Mouse (Mus musculus) C2C12 (cell line): ENCODE data around the gene Sirt7. TPM values are rescaled to one million over a fixed set of nuclear protein-coding genes. Genes with fewer than 3 reads are reported as not detected.
A peak's percentile ranks its signal among the peaks of the same experiment; 100 is the strongest.

ENCODE experiments used
- H3K27me3 ChIP-seq: one replicate; pipeline ENCODE4 v1.6.1; 2011; ENCODE audit not compliant: control insufficient read depth, insufficient read depth, insufficient read length
- H3K36me3 ChIP-seq: one replicate; pipeline ENCODE4 v1.6.1; 2011; ENCODE audit not compliant: control insufficient read depth, insufficient read depth
- H3K4me3 ChIP-seq: one replicate; pipeline ENCODE4 v1.5.1; 2011; ENCODE audit warnings: mild to moderate bottlenecking, control low read depth; ENCODE audit not compliant: poor library complexity, insufficient read depth, severe bottlenecking
- H3K79me2 ChIP-seq: one replicate; pipeline ENCODE4 v1.6.1; 2011; ENCODE audit not compliant: control insufficient read depth, insufficient read depth
- H3K79me3 ChIP-seq: one replicate; pipeline ENCODE4 v1.6.1; 2011; ENCODE audit warnings: low read depth, control low read depth
- H3ac ChIP-seq: one replicate; pipeline ENCODE3; 2011; ENCODE audit warnings: low read depth; ENCODE audit not compliant: control insufficient read depth, insufficient read length
- CEBPB ChIP-seq: IDR thresholded peaks from one replicate; pipeline ENCODE4 v1.6.1; 2011; ENCODE audit warnings: low read depth, mild to moderate bottlenecking, control low read depth, moderate library complexity
- CTCF ChIP-seq: IDR thresholded peaks from one replicate; pipeline ENCODE4 v1.5.1; 2011; ENCODE audit not compliant: control insufficient read depth, insufficient read depth, insufficient read length
- FOSL1 ChIP-seq: IDR thresholded peaks from one replicate; pipeline ENCODE4 v1.8.0; 2011; ENCODE audit warnings: mild to moderate bottlenecking, low read length; ENCODE audit not compliant: poor library complexity, insufficient read depth, severe bottlenecking
- MAX ChIP-seq: IDR thresholded peaks from one replicate; pipeline ENCODE4 v1.6.1; 2011; ENCODE audit warnings: mild to moderate bottlenecking, control low read depth
- MYOD1 ChIP-seq: IDR thresholded peaks from one replicate; pipeline ENCODE4 v1.6.1; 2011; ENCODE audit warnings: low read depth; ENCODE audit not compliant: control insufficient read depth, insufficient read length
- MYOG ChIP-seq: IDR thresholded peaks from one replicate; pipeline ENCODE4 v1.6.1; 2011; ENCODE audit not compliant: control insufficient read depth, insufficient read length; ENCODE audit errors: extremely low read depth
- USF1 ChIP-seq: IDR thresholded peaks from one replicate; pipeline ENCODE4 v1.6.1; 2011; ENCODE audit warnings: low read depth, mild to moderate bottlenecking, control low read depth, moderate library complexity
- polyA plus RNA-seq: library from polyadenylated mRNA; unstranded; fragments of >200 nt; fragmentation: generic; extraction: Trizol; gene quantifications from one replicate; pipeline ENCODE4 v1.2.1, GENCODE M21; 2012; ENCODE audit warnings: missing spikeins

Gene Sirt7
- polyA plus RNA-seq, 1 experiment, result 21.9 TPM

GRCm38 (mm10) chr11:120663714-120664113, 38.7 kb upstream of the Sirt7 start:
- no peaks in the 10 kb centered on the region for H3K79me2 ChIP-seq
- no peak overlapping the region for H3ac ChIP-seq
- no peaks in the 10 kb centered on the region for H3K79me3 ChIP-seq
- no peaks in the 10 kb centered on the region for H3K36me3 ChIP-seq
- H3K4me3 ChIP-seq, result no peak overlapping the region
- peaks cover 39% of the 10 kb centered on the region for H3K27me3 ChIP-seq
- TF ChIP-seq MYOD1, result no peak
- TF ChIP-seq CEBPB, result no peak
- TF ChIP-seq FOSL1, result no peak
- no peak for TF ChIP-seq MAX
- no peak for TF ChIP-seq CTCF
- TF ChIP-seq USF1, result no peak

- H3K4me3 ChIP-seq, result no peak overlapping the region
- H3ac ChIP-seq, result no peak overlapping the region
- no peak for TF ChIP-seq USF1
- TF ChIP-seq FOSL1, result no peak
- no peak for TF ChIP-seq MYOG
- no peak for TF ChIP-seq MYOD1
- no peak for TF ChIP-seq CEBPB
- TF ChIP-seq CTCF, result no peak
- TF ChIP-seq MAX, result no peak
- no peaks in the 10 kb centered on the region for H3K79me2 ChIP-seq
- H3K36me3 ChIP-seq, result no peaks in the 10 kb centered on the region
- peaks cover 40% of the 10 kb centered on the region for H3K27me3 ChIP-seq
- H3K79me3 ChIP-seq, result no peaks in the 10 kb centered on the region
Measured at GRCm38 (mm10) chr11:120662759-120663158, 37.7 kb upstream of the Sirt7 start.

GRCm38 (mm10) chr11:120661076-120661460, 36.0 kb upstream of the Sirt7 start, which contains the start of gene Notum:
TSS of gene Notum (minus strand) at chr11:120661175.
- peak within 1 kb of the TSS; percentile 6 for H3ac ChIP-seq
- no peaks in the 10 kb centered on the region for H3K79me2 ChIP-seq
- H3K4me3 ChIP-seq, result no peak within 1 kb of the TSS
- TF ChIP-seq CTCF (no peak), USF1 (no peak), MAX (no peak), MYOG (no peak), MYOD1 (no peak), FOSL1 (no peak), CEBPB (no peak)
- peaks cover 57% of the 10 kb centered on the region for H3K27me3 ChIP-seq
- H3K79me3 ChIP-seq, result no peaks in the 10 kb centered on the region
- H3K36me3 ChIP-seq, result no peaks in the 10 kb centered on the region

GRCm38 (mm10) chr11:120660301-120661075, 35.4 kb upstream of the Sirt7 start:
- Histone ChIP-seq H3K79me2 (no peaks in the 10 kb centered on the region), H3K36me3 (no peaks in the 10 kb centered on the region), H3K4me3 (no peak overlapping the region), H3K27me3 (peaks cover 63% of the 10 kb centered on the region), H3ac (peak overlapping the region; percentile 6), H3K79me3 (no peaks in the 10 kb centered on the region)
- TF ChIP-seq MYOG (no peak), MYOD1 (no peak), FOSL1 (no peak), MAX (no peak), USF1 (no peak), CEBPB (no peak), CTCF (peak; percentile 0)

- no peak overlapping the region for H3ac ChIP-seq
- H3K4me3 ChIP-seq, result no peak overlapping the region
- H3K79me2 ChIP-seq, result no peaks in the 10 kb centered on the region
- TF ChIP-seq MAX (no peak), USF1 (no peak), CEBPB (no peak), MYOG (no peak), CTCF (no peak), MYOD1 (no peak), FOSL1 (no peak)
- peaks cover 61% of the 10 kb centered on the region for H3K27me3 ChIP-seq
- H3K36me3 ChIP-seq, result no peaks in the 10 kb centered on the region
- no peaks in the 10 kb centered on the region for H3K79me3 ChIP-seq
Measured at GRCm38 (mm10) chr11:120659509-120660300, 34.7 kb upstream of the Sirt7 start.
